Mouse (Mus musculus) lung, postnatal 25 days (tissue): ENCODE measurements around the gene Pla2g16.
A peak's percentile ranks its signal among the peaks of the same experiment; 100 is the strongest.

Source experiments
- DNase-seq: peaks from one replicate; pipeline ENCODE4 v3.0.0; 2022; ENCODE audit warnings: low spot score

The Pla2g16 gene

DNA sequence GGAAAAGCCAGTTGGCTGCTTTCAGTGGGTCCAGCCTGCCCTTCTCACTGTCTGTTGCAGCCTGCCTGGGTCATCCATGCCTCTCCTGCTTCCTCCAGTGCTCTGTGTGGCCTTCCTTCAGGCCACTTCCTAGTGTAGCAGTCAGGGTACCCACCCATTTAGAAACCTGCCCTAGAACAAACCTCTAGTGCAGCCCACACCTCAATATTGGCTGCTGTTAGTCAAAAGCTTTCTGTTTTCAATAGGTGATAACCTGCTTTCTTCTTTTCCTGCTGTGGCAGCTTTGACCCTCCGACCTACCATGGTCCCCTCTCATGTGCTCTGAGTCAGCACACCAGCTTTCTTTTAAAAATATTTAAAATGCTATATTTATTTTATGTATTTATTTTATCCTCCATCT lies 7.2 kb downstream of the Pla2g16 start:
- DNase-seq = no peak

DNA sequence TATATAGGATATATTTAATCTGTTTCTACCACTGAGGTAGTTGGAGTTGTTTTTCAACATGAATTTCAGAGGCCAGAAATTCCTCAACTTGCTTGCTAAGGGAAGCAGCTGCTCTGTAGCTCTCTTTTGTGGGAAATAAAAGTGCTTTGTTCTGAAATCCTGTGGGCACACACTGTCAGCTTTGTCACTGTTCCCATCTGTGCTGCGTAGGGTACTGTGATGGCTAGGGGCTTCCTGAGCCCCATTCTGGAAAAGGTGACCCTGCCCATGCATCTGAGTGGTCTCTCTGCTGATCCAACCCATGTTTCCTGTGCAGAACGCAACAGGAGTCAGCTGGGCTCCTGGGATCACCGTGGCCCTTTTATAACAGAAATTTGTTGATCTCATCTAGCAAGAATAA lies 9.6 kb downstream of the Pla2g16 start:
- DNase-seq = no peak

DNA sequence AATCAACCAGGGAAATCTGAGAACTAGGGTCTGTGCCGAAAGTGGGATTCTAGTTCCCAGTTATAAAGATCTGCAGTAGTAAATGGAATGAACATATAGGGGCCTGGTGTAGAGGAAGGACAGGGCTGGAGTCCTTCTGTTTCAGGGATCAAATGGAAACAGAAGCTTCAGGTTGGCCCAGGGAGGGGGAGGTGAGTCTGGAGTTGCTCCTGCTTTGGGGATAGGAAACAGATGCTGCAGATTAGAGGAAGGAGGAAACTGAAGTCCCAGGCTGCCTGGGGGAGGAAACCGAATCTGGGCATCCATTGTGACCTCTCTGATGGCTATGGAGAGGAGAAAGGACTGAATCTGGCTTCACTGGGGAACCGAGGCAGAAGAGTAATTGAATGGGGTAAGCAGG lies 11.1 kb downstream of the Pla2g16 start:
- DNase-seq = no peak

DNA sequence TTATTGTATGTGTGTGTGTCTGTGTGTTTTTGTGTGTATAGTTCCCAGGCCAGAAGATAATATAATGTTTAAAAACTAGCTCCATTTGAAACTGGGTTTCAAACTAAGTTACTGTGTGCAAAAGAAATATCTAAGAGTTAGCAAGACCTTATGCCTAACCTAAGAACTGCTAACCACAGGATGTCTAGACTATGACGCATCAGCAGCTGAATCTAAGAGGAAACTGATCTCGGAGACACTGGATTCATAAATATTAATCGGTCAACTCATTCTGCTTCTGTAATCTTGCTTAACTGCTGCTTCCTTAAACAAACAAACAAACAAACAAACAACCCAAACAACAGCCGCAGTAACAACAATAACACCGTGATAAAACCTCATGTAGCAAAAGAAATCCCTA lies 12.4 kb downstream of the Pla2g16 start:
- no peak for DNase-seq

DNA sequence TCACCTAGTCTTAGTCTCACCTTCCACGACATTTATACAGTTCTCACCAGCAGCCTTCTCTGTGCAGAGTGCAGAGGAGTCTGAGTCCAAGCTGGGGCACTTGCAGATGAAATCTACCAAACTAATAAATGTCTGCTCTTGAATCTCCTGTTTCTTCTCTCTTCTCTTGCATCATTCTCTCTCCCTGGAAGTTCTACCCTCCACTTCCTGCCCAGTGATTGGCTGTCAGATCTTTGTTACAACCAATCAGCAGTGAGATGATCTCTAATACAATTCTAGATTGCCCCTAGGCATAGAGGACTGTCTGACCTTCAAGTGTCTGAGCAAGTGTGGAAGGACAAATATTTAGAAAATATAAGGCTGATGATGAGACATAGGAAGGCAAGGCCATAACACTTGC lies 18.9 kb downstream of the Pla2g16 start:
- no peak for DNase-seq

DNA sequence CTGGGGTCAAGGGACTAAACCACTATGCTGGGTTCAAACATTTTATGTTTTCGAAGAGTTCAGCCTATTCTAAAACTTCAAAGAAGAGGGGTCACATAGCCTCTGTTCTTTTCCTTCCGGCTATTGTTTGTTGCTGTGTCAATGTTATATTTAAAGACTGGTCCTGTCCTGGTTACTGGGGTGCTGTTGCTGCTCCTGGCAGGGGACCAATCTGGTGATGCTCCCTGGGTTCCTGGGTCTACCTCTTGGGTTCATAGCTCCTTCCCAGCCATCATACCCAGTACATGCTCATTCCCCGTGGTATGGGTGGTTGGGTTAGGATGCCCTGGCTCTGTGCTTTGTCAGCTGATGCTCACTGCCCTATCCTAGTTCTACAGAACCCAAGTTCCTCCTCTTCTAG lies 20.5 kb downstream of the Pla2g16 start:
- no peak for DNase-seq

DNA sequence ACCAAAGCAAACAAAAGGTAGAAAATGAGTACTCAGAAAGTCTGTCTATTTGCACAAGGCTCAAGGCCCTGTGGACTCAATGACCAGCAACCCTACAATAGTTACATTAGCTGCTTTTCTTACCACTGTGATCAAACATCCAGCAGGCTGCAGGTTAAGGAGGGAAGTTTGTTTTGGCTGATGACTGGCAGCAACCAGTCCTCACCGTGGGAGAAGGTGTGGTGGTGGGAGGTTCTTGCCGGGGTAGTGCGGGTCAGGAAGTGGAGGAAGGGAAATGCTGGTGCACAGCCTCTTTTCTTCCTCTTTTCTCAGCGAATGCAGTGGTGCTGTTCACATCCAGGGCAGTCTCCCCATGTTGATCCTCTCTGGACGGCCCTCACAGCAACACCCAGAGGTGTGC lies 23.8 kb downstream of the Pla2g16 start:
- peak; percentile 55 for DNase-seq

DNA sequence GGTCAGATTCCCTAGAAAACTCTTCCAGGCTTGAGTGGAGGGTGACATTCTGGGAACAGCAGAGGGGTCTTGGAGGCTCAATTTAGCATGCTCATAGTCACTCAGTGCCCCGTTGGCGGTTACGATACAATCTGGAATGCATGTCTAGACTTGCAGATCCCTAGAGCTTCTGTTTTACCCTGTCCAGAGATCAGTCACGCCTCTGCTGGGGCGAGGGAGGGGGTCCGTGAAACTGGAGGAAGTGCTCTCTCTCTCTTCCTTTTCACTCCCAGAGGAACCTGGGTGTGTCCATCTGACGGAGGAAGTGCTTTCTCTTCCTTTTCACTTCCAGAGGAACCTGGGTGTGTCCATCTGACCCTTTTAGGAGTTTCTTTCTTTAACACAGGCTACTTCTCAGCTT lies 25.8 kb downstream of the Pla2g16 start:
- DNase-seq = no peak

DNA sequence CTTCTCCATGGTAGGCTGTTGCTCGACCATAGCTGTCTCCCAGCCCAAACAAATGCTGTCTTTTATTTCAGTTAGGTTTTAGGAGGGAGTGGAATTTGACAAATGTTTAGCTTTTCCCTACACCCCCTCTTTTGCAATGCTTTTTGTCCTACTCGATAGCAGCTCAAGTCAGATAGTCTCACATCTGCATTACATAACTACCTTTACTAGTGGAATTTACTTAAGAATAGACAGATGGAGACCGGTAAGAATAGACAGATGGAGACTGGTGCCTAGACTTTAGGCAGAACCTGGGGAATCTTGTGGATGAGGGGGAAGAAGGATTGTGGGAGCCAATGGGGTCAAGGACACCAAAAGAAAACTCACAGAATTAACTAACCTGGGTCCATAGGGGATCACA lies 26.3 kb downstream of the Pla2g16 start:
- DNase-seq = no peak

DNA sequence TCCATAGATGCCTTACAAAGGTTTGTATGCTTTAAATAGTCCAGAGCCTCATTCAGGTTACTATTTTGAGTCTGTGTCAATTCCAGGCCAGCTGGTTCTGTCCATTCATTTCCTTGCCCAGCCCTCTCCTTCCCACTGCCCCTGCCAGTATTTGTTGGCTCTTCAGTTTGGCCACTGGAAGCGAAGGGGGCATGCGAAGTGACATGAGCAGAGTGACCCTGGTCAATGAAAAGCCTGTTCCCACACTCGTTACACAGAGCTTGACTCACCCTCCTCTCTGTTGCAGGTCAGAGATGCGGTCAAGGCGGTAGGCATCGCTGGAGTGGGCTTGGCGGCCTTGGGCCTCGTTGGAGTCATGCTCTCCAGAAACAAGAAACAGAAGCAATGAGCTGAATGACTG lies 28.0 kb downstream of the Pla2g16 start:
- no peak for DNase-seq

DNA sequence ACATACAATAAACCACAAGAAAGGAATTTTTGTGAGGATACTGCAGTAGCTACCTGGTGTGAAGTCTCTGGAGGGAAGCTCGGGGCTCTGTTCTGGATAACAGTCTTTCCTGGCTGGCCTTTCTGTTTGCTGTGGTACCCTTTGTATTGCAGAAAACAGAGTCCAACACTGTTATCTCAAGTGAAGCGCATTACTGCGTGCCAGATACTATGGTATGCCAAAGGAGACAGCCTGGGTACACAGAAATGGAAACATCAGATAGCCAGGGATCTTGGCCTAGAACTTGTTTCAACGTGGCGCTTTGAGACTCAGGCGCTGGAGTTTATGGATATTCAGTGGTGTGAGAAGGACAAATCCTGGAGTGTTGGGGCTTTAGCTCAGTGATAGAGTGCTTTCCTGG lies 28.5 kb downstream of the Pla2g16 start:
- DNase-seq = no peak

DNA sequence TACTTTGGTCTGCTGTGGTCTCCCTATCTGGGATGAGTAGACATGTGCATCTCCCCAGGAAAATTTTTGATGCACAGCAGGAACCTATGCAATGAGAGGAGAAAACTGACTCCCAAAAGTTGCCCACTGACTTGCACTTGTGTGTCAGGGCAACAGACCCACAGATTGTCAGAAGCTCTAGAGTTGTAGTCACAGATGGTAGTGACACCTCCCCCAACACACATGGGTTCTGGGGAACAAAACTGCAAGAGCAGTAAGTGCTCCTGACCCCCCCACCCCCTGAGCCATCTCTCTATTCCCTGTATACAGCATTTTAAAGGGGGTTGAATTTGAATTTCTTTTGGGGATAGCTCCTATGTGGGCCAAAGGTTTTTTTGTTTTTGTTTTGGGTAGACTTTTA lies 33.5 kb downstream of the Pla2g16 start:
- no peak for DNase-seq

DNA sequence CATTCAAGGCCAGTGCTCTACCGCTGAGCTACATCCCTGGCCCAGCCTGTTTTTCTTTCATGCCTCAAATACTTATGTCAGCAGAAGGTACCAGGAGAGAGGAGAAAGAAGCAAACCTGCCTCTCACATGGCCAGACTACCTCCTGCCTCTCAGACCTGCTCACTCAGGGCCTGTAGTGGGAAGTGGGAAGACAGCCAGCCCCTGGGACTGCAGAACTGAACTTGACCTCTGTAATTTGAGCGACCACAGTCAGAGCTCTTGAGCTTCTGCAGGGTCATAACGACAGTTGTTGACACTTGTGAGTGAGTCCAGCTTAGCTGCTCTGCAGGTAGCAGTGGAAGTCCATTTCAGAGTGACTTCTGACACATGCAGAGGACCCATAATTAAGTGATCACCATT lies 34.8 kb downstream of the Pla2g16 start:
- peak; percentile 48 for DNase-seq

DNA sequence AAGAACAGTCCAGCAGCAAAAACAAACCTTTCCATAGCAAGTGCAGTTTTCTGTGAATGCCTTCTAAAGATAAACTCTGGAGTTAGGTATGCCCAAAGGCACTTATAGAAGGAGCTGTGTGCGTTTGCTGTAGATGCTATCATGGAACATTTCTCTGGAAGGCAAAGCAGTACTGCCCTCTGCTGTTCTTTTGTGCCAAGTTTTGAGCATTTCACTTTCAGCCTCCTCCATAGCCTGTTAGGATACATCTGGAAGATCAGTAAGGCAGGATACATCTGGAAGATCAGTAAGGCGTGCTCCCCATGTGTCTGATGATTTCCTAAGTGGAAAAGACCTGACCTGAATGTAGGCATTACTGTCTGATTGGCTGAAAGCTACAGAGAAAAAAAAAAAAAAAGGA lies 38.3 kb downstream of the Pla2g16 start:
- no peak for DNase-seq

DNA sequence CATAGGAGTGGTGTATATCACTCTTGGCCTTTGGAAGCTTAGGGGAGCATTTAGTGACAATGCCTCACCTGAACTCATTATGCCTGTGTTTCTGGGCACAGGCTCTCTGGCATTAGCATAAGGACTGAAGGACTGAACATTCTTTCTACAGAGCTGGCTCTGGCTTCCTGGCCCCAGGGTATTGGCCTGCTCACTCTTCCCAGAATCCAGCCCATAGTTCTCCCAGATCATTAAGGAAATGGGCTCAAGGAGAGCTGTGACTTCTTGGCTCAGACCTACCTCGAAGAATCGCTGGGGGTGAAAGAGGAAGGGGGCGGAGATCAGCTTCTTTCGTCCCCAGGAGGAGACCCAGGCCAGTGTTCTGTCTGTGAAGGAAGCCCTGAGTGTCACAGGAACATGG lies 41.2 kb downstream of the Pla2g16 start:
- DNase-seq = no peak

DNA sequence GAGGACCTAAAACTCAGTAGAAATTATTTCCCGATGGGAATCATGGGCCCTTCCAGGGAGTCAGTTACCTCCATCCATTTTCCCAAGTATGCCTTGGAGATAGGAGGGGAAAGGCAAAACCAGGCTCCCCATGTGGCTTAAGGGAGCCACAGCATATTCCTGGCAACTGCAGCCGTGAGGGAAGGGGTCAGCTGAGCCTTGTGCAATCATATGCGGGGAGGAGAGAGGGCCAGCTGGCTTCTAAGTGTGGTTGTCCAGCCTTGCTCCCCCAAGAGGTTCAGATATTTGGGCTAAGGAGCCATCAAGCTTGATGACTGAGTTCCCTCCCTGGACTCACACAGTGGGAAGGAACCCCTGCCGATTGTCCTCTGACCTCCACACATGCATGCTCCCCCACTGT lies 44.3 kb downstream of the Pla2g16 start:
- DNase-seq = no peak

DNA sequence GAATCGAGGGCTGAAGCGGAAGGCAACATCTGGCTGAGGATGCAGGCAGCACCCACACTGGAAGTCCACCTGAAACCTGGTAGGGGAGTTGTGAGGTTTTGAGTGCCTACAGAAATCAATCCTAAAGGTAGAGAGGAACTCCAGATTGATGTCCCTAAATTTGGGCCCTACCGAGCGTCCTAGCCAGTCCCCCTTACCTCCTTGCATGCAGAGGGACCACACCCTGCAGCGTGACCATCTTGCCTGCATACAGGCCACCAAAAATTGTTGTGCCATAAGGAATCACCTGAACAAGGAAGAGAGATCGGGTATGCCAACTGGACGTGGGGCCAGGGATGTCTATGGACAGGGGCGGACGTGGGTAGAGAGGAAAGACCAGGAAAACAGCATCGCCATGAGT lies 46.8 kb downstream of the Pla2g16 start:
- no peak for DNase-seq

DNA sequence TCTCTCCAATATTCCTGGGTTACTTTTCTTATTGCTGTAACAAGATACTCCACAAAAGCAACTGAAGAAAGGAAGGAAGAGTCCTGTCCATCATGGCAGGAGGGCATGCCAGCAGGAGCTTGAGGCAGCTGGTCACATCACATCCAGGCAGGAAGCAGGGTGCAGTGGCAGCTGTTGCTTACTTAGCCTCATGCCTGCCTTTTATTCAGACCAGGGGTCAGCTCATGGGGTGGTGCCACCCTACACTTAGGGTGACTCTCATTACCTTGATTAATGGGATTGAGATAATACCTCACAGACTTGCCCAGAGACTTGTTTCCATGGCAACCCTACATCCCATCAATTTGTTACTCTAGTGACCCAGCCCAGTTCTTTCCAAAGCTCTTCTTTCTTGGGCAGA lies 47.8 kb downstream of the Pla2g16 start:
- no peak for DNase-seq

DNA sequence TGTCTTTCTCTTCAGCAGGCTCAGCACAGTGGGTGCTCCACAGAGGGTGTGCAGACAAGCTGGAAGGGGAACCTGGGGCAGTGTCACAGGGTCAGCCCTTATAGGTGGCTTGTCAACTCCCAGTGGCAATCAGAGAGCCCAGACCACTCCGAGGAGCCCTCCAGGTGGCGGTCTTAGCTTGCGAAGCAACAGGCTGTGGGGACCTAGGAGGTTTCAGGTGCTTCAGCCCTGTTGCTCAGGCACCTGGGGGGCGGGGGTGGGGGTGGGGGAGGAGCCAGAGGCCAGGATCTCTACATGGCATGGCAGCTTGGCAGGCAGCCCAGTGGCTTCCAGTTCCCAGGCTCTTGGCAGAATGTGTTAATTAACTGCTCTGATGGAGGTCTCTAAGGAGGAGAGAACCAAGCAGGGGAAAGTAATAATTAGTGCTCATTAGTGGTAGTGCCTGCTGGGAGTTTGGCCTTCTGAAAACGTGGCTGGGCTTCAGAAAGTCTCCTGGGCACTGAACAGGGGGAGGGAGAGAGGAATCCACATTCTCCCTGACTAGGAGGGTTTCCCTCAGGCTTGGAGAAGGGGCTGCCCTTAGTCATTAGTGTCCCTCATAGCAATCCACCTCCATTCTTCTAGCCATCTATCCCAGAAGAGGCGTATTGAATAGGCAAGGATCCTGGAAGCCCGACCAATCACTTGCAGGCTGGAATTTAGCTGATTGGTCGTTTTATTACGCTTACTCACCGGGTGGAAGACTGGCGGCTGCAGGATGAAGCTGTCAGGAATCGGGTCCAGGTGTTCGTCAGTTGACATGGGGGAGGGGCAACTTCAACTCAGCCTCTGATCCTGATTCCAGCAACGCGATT lies 48.9 kb downstream of the Pla2g16 start:
- no peak for DNase-seq

DNA sequence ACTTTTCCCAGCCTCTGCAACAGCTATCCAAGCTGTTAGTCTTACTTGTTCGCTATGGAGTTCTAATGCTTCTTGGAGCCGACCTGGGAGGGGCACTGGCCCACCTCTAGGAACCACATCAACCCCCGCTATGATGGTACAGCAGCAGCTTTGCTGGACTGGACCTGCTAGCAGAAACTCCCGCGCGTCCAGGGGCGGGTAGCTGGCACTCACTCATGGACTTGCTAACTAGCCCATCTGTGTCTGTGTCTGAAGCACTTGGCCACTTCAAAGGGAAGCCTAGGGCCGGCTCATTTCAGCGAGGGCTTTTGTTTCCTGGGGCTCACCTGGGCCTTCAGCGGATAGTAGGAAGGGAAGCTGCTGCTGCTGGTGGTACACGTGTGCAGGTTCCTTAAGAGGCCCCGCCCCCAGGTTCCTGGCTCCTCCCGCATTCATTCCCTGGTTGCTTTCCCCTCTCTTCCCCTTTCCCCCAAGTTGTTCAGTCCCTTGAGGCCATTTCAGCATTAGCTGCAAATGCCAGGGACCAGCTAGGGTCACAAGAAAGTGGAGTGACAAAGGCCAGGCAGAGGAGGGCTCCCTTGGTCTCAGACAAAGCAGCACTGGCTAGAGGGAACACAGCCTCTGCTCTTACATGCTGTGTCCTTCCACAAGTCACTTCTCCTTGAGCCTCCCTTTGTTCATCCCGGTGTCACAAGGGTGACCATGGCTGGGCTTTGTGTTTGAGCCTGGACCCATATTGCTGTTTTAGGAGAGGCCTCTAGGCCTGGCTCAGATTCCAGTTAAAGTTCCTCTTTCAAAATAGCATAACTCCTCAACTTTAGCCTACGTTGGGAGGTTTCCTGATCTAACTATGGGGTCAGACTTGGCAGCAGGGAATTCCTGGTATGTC lies 49.8 kb downstream of the Pla2g16 start, which contains the start of gene Lgals12:
TSS of gene Lgals12 (minus strand) at position 393 of the 889 bp plus-strand sequence.
- no peak for DNase-seq

DNA sequence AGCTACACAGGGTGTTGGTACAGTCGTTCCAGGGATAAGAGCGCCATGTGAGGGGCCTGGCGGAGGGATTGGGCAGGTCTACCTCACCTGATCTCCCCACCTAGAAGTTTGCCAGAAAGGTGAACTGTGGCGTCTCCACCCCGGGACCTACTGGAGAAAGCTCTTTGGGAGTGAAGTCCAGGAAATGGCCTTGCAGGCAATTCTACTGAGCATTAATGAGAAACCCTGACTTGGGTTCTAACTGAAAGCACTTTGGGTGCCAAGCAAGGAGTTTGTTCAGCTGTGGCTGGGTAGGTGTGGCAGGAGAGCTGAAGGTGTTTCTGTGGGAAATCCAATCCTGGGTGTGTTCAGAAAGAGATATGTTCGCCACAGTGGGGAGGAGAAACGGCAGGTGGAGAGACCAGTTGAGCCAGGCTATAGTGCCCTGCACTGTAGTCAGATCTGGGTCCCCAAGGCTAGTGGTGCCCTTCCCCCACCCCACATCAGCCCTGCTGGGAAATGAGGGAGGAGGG lies 50.5 kb downstream of the Pla2g16 start:
- DNase-seq = no peak

DNA sequence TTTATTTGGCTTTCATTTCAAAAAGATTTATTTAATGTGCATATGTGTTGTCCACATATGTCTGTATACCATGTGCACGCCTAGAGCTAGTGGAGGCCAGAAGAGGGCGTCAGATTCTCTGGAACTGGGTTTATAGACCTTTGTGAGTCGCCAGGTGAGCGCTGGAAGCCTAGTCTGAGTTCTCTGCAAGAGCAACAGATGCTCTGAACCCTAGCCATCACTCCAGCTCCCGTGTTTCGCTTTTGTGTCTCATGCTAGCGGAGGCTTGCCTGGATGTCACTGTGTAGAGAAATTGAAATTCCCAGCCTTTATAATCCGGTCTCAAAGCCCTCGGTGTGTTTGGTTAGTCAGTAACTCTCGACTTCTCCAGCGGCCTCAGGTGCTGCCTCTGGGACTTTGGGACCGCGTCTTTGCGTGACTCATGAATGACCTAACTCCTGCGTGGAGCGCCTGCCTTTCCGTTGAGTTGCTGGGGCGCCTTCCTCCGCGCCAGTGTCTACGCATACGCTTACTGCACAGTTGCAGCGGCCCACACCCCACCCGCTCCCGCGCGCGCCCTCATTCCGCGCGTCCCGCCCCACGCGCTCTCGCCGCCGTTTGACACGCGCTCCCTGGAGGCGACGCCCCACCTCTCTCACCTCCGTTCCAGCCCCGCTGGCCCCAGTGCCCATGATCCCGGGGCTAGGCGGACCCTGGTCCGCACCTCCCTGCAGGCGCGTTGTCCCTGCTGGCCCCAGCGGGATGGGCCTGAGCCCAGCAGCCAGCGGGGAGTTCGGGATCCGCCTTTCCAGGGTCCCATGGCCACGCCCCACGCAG lies 54.9 kb downstream of the Pla2g16 start, which contains the start of gene Hrasls5:
TSS of gene Hrasls5 (plus strand) at position 600 of the 816 bp plus-strand sequence.
- DNase-seq = no peak
